Mouse (Mus musculus) erythroblast, embryonic 14.5 days (primary cell): ENCODE results near the gene Npff. TPM values are rescaled to one million over a fixed set of nuclear protein-coding genes. Genes with fewer than 3 reads are reported as not detected.

Source experiments
- H3K27me3 ChIP-seq: 2 replicates; pipeline ENCODE4 v1.6.1; 2012; ENCODE audit warnings: inconsistent platforms; ENCODE audit not compliant: control insufficient read depth
- H3K36me3 ChIP-seq: 2 replicates; pipeline ENCODE4 v1.6.1; 2012; ENCODE audit warnings: mild to moderate bottlenecking, inconsistent platforms; ENCODE audit not compliant: control insufficient read depth
- H3K4me1 ChIP-seq: 2 replicates; pipeline ENCODE4 v1.6.1; 2012; ENCODE audit warnings: inconsistent platforms; ENCODE audit not compliant: control insufficient read depth
- H3K4me3 ChIP-seq: replicated peaks from 2 replicates; pipeline ENCODE3; 2012; ENCODE audit warnings: moderate library complexity, mild to moderate bottlenecking, inconsistent platforms
- H3K9me3 ChIP-seq: 2 replicates; pipeline ENCODE4 v1.6.1; 2012; ENCODE audit warnings: low read length, inconsistent platforms, mixed read lengths; ENCODE audit not compliant: control insufficient read depth
- GATA1 ChIP-seq: IDR thresholded peaks from 2 replicates; pipeline ENCODE4 v1.6.1; 2012; ENCODE audit warnings: low read length, inconsistent platforms, mixed read lengths
- TAL1 ChIP-seq: IDR thresholded peaks from 3 replicates; pipeline ENCODE4 v1.6.1; 2012; ENCODE audit warnings: low read length, inconsistent platforms, mixed read lengths
- polyA plus RNA-seq: library from polyadenylated mRNA; stranded (reverse); fragments of >175 nt; gene quantifications from 2 replicates; pipeline ENCODE4 v1.2.3, GENCODE M21; 2012

Npff gene
- polyA plus RNA-seq, 1 experiment: 0.16 TPM

GRCm38 (mm10) chr15:102526111-102527002, 1.6 kb upstream of the Npff start:
- no peak overlapping the region for H3K4me3 ChIP-seq
- peaks cover 9% of the 10 kb centered on the region for H3K4me1 ChIP-seq
- H3K36me3 ChIP-seq: peaks cover 70% of the 10 kb centered on the region
- no peaks in the 10 kb centered on the region for H3K9me3 ChIP-seq
- TF ChIP-seq GATA1 (no peak), TAL1 (no peak)
- H3K27me3 ChIP-seq: no peaks in the 10 kb centered on the region

GRCm38 (mm10) chr15:102521480-102521879, 3.3 kb downstream of the Npff start:
- Histone ChIP-seq H3K27me3 (peaks cover 2% of the 10 kb centered on the region), H3K4me3 (no peak overlapping the region), H3K4me1 (peaks cover 48% of the 10 kb centered on the region), H3K36me3 (peaks cover 46% of the 10 kb centered on the region), H3K9me3 (no peaks in the 10 kb centered on the region)
- TF ChIP-seq GATA1 (no peak), TAL1 (no peak)

DNA sequence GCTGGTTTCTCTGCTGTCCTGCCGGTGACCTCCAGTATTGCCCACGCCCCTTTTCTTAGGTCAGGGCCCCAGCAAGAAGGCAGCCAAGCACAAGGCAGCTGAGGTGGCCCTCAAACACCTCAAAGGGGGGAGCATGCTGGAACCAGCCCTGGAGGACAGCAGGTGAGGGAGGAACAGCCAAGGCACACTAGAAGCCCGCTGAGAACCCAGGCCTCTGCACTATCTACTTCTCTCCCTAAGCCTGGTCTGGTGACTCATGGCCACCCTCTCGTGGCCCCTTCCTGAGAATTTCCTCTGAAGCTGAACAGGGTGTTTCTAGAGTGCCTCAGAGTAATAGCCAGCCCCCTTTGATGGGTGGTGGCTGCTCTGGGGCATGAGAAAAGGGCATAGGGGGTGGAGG, 4.3 kb downstream of the Npff start:
- Histone ChIP-seq H3K4me3 (no peak overlapping the region), H3K9me3 (no peaks in the 10 kb centered on the region), H3K27me3 (peaks cover 13% of the 10 kb centered on the region), H3K36me3 (peaks cover 46% of the 10 kb centered on the region), H3K4me1 (peaks cover 57% of the 10 kb centered on the region)
- TF ChIP-seq TAL1 (no peak), GATA1 (no peak)

DNA sequence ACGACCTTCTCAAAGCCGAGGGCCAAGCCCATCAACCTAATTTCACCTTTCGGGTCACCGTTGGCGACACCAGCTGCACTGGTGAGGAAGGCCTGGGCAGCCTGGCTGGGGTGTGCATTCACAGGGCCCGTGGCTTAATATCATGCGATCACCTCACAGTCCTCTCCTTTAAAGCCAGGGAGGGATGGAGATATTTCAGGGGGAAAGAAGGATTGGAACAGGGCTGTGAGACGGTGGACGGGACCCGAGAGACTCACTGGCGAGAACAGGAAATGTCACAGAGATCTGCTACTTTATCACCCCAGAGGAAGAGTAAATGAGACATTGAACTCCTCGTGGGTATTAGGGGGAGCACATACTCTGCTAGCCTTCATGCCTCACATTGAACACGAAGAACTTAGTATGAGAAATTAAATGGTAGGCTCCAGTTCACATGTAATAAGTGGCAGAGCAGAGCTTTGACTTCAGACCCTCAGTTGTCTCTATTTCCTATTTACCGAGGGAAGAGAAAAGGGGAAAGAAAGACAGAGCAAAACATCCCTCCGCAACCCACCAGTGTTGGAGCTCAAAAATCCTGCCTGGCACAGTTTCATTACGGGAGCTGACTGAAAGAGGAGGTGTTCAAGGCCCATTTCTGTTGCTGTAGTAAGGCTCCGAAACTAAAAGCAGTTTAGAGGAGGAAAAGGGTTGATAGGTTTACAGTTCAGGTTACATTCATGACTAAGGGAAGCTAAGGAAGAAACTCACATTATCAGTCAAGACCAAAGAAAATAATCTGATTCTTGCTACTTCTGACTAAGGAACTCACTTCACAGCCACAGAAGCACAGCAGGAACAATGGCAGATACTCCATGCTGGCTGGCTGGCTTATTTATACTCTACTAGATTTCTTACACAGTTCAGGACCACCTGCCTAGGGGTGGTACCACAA, 5.3 kb downstream of the Npff start:
- Histone ChIP-seq H3K4me1 (peaks cover 57% of the 10 kb centered on the region), H3K27me3 (peaks cover 15% of the 10 kb centered on the region), H3K4me3 (peak overlapping the region; percentile 95), H3K9me3 (no peaks in the 10 kb centered on the region), H3K36me3 (peaks cover 42% of the 10 kb centered on the region)
- TF ChIP-seq GATA1: no peak
- TF ChIP-seq TAL1: no peak

DNA sequence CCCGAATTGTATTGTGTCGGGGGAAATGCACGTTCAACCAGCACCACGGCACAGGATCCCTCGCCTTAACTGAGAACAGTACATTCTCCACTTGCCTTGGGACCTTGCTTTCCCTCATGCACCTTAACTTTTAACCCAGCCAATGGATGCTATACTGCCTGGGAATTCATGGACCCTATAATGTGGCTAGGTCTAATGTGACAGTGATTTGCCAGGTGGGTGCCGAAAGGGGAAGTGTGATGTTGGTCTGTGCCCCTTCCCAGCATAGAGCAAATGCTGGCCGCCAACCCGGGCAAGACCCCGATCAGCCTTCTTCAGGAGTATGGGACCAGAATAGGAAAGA, 5.9 kb downstream of the Npff start:
- peaks cover 35% of the 10 kb centered on the region for H3K36me3 ChIP-seq
- H3K9me3 ChIP-seq: no peaks in the 10 kb centered on the region
- peak overlapping the region; percentile 95 for H3K4me3 ChIP-seq
- peaks cover 15% of the 10 kb centered on the region for H3K27me3 ChIP-seq
- TF ChIP-seq GATA1: no peak
- H3K4me1 ChIP-seq: peaks cover 57% of the 10 kb centered on the region

DNA sequence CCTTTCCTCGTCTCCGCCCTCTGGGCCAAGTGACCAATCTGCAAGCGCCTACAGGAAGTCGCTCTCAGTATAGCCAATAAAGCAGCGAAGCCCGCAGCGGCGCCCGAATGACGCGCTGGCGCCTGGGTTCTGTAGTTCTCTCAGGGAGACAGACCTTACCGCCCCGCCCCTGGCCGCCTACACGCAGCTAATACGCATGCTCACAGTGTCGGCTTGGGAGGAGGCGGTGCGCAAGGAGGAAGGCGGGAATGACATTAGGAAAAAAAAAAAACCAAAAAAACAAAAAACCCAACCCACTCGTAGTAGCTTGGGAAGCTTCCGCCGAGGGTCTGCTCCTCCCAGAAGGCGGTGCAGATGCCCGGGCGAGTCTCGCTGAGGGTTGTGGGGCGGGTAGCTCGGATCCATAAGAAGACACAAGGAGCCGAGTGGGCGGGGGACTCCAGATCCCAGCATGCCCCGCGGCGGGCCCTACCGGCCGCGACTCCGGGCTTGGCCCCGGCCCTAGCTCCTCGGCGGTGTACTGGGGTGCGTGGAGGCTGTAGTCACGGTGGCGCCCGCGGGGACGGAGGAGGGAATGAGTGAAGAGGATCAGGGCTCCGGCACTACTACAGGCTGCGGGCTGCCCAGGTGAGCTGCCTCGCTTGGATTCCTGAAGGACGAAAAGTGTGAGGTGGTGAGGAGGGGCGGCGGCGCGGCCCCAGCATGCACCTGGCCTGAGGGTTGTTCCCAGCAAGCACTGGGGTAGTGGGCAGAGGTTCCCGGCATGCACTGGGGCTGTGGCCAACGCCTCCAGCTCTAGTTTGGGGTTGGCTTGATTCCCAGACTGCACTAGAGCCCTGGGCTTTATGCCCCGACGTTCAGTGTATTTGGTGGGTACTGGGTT, 6.5 kb downstream of the Npff start, which contains the start of gene Tarbp2:
Tarbp2 (plus strand) TSS at position 217 of the 883 bp plus-strand sequence.
- peaks cover 57% of the 10 kb centered on the region for H3K4me1 ChIP-seq
- no peaks in the 10 kb centered on the region for H3K9me3 ChIP-seq
- TF ChIP-seq GATA1: no peak
- no peak for TF ChIP-seq TAL1
- H3K27me3 ChIP-seq: peaks cover 15% of the 10 kb centered on the region
- peaks cover 31% of the 10 kb centered on the region for H3K36me3 ChIP-seq
- H3K4me3 ChIP-seq: peak within 1 kb of the TSS; percentile 95

- no peaks in the 10 kb centered on the region for H3K9me3 ChIP-seq
- peaks cover 15% of the 10 kb centered on the region for H3K27me3 ChIP-seq
- H3K4me3 ChIP-seq: peak overlapping the region; percentile 95
- TF ChIP-seq GATA1: no peak
- TF ChIP-seq TAL1: no peak
- peaks cover 57% of the 10 kb centered on the region for H3K4me1 ChIP-seq
- peaks cover 25% of the 10 kb centered on the region for H3K36me3 ChIP-seq
Measured at GRCm38 (mm10) chr15:102517631-102517975, 7.1 kb downstream of the Npff start.

DNA sequence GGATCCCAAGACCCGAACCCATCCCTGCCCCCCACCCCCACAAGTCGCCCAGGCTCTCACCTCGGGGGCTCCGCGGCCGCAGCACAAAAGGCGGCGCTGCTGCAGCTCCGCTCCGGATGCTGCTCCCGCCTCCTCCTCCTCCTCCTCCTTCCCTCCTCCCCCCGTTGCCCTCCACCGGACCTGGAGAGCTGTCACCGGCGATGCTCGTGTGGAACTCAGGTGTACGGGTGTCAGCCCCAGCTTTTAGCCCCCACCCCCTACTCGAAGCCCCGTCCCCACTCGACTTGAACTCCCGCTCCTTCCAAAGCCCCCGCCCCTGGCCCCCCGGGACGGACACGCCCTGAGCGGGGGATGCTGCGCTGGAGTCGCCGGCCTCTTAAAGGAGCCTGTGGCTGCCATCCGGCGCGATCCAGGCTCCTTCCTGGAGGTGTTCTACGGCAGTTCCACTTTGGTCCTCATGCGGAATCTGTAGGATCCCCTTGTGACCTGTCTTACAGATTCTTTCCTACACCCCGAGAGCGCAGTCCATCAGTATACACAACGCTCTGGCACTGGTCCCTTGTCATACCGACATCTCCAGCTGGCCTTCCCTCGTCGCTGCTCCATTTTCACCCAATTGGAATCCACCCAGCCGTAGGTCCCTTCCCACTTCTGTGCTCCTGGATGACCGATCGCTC, 7.9 kb downstream of the Npff start, which contains the start of gene Map3k12:
Map3k12 (minus strand) TSS at position 337 of the 677 bp plus-strand sequence.
- H3K4me1 ChIP-seq: peaks cover 54% of the 10 kb centered on the region
- peaks cover 20% of the 10 kb centered on the region for H3K27me3 ChIP-seq
- no peak for TF ChIP-seq GATA1
- no peak for TF ChIP-seq TAL1
- peak within 1 kb of the TSS; percentile 95 for H3K4me3 ChIP-seq
- peaks cover 17% of the 10 kb centered on the region for H3K36me3 ChIP-seq
- no peaks in the 10 kb centered on the region for H3K9me3 ChIP-seq
